Mouse (Mus musculus) kidney, postnatal 4 days (tissue): ENCODE results near the gene Exosc7.

Source experiments
- DNase-seq, 2 experiments: peaks; one replicate each; pipeline ENCODE4 v3.0.0; 2021; ENCODE audit warnings: mixed read lengths in 2 of 2

Exosc7 gene

DNA sequence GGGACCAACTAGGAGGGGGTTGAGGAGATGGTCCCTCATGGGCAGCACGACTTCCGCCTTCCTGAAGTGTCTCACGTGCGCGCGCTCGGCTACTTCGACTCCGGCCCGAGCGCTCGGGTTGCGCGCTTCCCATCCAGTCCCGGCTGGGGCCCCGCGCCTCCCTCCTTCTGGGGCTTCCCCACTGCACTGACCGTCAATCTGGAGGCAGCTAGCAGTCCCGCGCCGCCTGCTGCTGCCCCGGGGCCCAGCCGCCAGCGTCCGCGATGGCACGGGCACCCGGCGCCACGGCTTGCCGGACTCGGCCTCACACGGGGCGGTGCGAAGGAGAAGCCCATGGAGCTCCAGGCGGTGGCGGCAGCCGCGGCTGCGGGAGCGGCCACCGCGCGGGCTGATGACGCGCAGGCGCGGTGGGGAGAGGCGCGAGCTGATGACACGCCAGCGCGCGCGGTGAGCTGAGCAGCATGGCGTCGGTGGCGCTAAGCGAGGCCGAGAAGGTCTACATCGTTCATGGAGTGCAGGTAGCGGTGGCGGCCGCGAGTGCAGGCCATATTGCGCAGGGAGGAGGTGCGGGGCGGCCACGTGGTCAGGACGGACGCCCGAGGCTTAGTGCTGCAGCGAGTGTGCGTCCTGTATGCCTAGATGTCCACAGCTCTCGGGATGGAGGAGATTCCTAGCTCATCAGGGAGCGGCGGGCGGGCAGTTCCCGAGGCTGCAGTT lies at the start of gene Exosc7, which contains the start of gene Zdhhc3:
TSS of gene Exosc7 (plus strand) at position 411 of the 717 bp plus-strand sequence.
TSS of gene Zdhhc3 (minus strand) at position 401 of the 717 bp plus-strand sequence.
- peak; percentile 90 to 94 for DNase-seq

DNA sequence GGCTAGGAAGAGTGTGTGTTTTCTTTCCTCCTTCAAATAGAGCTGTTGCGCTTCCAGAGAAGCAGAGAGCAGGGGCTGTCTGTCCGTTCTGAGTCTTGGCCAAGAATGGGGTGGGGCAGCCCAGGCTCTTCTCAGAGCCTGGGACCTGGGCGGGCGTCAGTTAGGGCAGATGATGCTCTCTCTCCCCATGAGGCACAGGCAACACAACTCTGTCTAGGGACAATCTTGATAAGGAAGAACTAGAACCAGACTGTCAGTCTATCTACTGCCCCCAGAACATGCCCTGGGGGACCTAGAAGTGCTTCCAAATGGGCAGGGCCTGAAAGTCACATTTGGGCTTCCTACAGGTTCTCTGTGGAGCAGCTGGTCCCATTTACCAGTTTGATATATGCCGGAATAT lies 33.9 kb upstream of the Exosc7 start:
- no peak for DNase-seq

- peak; percentile 8 to 19 for DNase-seq
These were observed 32.7 kb upstream of the Exosc7 start for GRCm38 (mm10) chr9:123080355-123080754.

DNA sequence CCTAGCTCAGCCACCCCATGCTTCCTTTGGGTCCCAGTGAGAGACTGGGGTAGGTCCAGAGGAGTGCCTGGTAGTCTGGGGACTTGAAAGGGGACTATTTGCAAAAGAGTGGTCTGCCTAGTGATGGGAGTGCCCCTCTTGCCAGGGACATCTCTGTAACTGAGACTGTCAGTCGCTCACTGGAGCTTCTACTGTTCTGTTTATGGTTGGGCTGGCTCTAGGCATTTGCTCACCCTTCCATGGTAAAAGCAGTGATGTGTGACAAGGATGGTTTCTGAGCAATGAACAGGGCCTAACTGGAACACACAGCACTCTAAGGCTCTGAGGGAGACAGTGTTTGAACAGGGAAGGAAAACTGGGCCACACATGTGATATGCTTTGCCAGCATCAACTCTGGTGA lies 32.2 kb upstream of the Exosc7 start:
- peak in 1 of 2 experiments; percentile 3 for DNase-seq

DNA sequence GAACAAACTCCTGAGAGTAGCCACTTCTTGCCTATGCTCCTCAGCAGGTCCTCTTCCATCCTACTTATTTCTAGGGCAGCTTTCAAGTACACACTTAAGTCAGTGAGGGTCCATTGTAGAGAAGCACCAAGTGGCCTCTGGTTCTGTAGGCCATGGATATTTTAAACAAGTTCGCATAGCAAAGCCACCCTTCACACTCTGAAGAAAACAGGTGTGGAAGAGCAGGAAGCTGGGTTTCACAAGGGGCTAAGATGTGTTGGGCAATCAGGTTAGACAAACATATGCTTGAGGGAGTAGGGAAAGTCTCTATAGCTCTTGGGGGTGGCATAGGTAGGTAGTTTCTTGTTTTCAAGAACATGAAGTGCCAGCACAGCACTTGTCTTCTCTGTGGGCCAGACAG lies 27.6 kb upstream of the Exosc7 start:
- no peak for DNase-seq

DNA sequence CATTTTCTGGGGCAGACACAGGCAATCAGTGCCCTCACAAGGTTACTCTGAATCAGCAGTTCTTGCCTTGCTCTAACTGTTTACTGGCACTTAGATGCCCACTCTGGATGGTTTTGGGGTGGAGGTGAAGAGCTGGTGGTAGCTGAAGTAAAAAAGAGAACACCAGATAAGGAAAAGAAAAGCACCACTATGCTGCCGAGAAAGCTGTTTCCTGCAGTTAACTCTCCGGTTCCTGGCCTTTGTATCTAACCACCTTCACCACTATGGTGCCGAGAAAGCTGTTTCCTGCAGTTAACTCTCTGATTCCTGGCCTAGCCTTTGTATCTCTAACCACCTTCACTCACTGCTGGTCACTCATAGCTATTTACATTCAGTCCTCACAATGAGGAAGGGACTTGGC lies 25.5 kb upstream of the Exosc7 start:
- no peak for DNase-seq

DNA sequence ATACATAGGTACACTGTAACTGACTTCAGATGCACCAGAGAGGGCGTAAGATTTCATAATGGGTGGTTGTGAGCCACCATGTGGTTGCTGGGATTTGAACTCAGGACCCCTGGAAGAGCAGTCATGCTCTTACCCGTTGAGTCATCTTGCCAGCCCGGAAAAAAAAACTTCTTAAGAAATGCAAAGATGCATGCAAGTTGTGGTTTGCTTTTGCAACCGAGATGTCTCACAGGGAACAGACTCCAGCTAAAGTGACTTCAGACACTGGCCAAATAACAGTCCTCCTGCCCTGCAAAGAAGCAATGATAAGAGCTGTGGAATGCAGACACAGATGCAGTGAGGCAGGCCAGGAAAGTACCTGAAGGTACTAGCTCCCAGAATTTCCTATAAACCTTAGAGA lies 22.2 kb upstream of the Exosc7 start:
- DNase-seq: no peak

GRCm38 (mm10) chr9:123099631-123100455 lies 13.2 kb upstream of the Exosc7 start:
- no peak for DNase-seq

DNA sequence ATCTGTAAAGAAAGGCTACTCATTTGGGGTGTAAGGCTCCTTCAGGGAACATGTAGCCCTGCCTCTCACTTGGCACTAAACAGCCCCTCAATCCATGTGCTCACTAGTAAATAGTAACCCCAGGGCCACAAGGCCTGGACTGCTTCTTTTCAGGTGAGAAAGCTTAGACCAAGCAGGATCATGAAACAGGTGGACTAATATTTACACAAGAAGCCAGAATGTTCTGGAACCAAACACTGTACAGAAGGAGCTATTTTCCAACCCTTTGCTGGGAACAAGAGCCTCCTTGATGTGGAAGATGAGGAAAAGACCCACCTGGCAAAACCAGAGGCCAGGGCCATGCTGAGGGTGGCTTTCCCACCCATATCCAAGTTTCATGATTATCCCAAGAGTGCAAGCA lies 9.6 kb upstream of the Exosc7 start:
- DNase-seq: no peak

GRCm38 (mm10) chr9:123104362-123104761 lies 8.7 kb upstream of the Exosc7 start:
- DNase-seq: no peak

GRCm38 (mm10) chr9:123107186-123107585 lies 5.8 kb upstream of the Exosc7 start:
- DNase-seq: no peak

- DNase-seq: no peak
These were observed 3.8 kb upstream of the Exosc7 start for GRCm38 (mm10) chr9:123109188-123109587.

DNA sequence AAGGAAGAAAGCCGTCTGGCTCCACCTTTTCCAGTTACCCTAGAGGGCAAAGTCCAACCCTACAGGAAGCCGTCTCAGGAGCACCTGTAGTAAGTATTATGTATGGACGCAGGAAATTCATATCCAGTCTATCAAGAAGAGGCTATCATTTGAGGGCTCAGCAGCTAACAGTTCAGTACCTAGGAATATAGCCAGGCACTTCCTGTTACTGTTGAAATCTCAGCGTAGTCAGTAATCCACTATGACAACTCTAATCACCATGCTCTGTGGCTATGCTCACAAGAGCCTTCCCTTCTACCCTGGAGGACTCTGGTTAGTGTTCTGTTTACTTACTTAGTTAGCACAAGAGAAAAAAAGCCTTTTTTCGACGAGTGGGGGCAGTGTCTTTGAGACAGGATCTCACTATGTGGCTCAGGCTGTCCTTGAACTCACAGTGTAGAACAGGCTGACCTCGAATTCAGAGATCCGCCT lies 1.2 kb upstream of the Exosc7 start:
- no peak for DNase-seq

GRCm38 (mm10) chr9:123113931-123114330 lies 916 bp downstream of the Exosc7 start:
- no peak for DNase-seq

DNA sequence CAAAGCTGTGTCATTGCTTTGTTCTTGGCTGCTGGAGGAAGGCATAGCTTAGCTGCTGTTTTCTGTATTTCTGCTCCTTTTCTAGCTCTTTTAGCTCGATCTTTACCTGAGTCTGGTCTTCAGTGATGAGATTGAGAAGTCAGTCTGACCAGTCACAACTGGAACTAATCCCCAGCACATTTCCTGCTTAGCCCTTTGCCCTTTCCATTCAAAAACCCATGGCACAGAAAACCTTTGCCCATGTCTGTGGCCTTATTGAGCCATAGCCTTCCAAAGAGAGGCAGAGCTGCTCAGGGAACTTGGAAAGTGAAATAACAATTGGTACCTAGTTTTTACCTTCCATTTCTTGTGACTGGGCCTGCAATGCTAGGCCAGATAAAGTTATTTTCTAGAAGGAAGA lies 2.6 kb downstream of the Exosc7 start:
- no peak for DNase-seq

DNA sequence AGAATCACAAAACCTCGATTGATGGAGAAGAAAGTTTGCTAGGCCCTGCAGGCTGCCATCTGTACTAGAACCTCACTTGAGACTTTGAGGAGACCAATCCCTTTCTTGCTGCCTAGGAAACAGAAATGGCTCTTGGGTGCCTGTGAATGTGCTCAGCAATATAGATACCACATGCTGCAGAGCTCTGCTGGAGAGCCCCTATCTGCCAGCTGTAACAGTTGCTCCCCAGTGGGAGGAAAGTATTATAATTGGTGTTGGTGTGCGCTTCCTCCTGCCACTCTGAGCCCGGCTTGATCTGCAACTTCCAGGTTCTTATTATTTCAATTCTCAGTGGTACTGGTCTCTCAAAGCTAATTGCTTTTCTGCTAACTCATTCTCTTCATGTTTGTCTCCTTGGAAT lies 10.0 kb downstream of the Exosc7 start:
- DNase-seq: no peak

DNA sequence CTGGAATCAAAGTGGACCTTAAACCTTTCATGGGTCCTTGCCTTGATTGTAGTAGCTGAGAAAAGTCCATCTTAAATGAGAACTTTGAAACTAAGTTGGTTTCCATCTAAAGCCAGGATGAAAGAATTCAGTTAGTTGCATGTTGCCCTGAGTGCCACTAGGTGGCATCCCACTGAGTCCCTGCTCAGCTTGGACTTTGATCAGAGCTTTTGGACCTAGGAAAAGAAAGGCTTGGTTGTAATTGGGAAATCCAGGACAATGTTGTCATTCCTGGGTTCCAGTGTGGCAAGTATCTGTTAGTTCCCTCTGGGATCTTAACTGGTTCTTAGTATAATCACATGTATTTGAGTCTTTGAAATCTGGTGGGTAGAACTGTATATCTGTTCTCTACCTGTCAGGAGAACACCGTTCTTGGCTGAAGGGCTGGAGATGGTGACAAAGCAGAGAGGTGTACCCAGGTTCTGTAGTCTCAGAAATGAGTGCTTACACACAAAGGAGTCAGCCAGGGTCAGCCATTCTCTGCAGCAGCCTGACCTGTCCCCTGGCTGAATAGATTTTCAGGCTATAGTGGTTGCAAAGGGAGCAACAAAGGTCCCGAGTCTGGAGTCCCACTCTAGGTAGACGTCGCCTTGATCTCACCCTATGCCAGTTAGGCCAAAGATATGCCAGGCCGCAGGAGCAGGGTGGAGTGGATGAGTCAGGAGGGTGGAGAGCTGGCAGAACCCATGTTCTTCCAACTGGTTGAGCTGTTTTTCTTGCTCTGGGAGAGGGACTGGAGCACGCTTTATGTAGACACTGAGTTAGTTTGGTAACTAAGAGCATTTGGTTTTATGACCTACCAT lies 10.8 kb downstream of the Exosc7 start:
- DNase-seq: peak in 1 of 2 experiments; percentile 35

DNA sequence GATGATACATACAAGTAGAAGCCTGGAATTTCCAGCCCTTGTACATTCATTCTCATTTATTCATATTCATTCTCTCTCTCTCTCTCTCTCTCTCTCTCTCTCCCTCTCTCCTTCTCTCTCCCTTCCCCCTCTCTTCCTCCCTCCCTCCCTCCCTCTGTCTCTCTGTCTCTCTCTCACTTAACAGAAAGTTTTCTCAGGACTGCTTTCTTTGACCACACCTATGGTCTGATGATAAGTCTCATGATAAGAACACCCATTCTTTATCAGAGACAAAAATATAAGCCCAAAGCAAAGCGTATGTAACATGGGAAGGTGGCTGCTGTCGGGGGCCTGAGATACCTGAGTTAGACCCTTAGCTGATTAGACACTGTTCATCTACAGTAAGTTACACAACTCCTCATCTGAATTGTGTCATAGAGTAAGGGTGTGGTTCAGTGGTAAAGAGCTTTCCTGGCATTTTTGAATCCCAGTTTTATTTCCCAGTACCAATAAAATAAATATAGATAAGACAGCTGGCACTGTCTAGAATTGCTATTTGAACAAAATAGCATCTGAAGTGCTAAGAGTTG lies 11.5 kb downstream of the Exosc7 start:
- no peak for DNase-seq

- DNase-seq: no peak
These were observed 14.6 kb downstream of the Exosc7 start for GRCm38 (mm10) chr9:123127663-123128062.

GRCm38 (mm10) chr9:123132994-123133393 lies 20.0 kb downstream of the Exosc7 start:
- DNase-seq: no peak

DNA sequence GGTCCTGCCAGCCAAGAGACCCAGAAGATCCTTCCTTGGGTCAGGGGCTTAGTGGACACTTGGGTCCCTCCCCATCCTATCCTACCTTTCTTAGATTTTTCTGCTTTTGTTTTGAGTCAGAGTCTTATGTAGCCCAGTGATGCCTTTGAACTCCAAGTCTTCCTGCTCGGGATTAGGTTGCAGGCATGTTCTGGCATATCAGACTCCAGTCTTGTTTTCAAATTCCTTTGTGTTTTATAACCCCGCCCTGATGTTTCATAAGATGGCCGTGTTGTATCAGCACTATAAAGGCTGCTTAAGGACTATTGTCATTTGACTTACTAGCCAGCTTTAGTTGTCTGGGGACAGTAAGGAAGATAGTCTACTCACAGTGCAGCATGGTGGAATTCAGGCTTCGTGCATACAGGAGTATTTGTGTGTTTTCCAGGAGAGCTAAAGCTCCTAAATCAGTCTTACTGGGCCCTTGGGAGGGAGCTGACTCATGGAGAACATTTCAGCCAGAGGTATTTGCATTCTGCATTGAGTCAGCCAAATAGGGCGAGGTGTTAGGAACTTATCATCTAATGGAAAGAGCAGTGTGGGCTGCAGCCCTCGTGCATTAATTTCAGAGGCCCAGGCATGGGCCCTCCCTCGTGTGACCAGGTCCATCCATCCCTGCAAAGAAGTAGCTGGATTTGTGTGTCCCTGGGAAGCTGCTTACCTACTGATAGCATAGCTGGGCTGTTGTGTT lies 24.1 kb downstream of the Exosc7 start:
- DNase-seq: no peak

- DNase-seq: peak; percentile 78 to 83
These were observed 26.0 kb downstream of the Exosc7 start for GRCm38 (mm10) chr9:123138891-123139474.
